Mouse (Mus musculus) cerebellum, adult 2 months (tissue): ENCODE results near the gene App. TPM values are rescaled to one million over a fixed set of nuclear protein-coding genes. Genes with fewer than 3 reads are reported as not detected.
A peak's percentile ranks its signal among the peaks of the same experiment; 100 is the strongest.

Experiments
- DNase-seq, 2 experiments: peaks; one replicate each; pipeline ENCODE4 v3.0.0; 2021
- H3K27ac ChIP-seq: fragments of 200-500 bp; 2 replicates; pipeline ENCODE4 v1.5.1; 2012; ENCODE audit warnings: low read length, control low read depth, inconsistent platforms; ENCODE audit not compliant: insufficient read depth
- H3K27me3 ChIP-seq: fragments of 200-500 bp; 2 replicates; pipeline ENCODE4 v1.6.1; 2012; ENCODE audit warnings: inconsistent platforms, mild to moderate bottlenecking, low read length, moderate library complexity; ENCODE audit not compliant: control insufficient read depth, insufficient read depth
- H3K4me1 ChIP-seq: fragments of 200-500 bp; 2 replicates; pipeline ENCODE4 v1.6.1; 2011; ENCODE audit warnings: low read length; ENCODE audit not compliant: control insufficient read depth, insufficient read depth
- H3K4me3 ChIP-seq: fragments of 200-500 bp; replicated peaks from 2 replicates; pipeline ENCODE3; 2011; ENCODE audit warnings: mild to moderate bottlenecking, low read depth, low read length, control low read depth; ENCODE audit not compliant: insufficient read depth
- CTCF ChIP-seq: fragments of 200-500 bp; IDR thresholded peaks from 2 replicates; pipeline ENCODE4 v1.5.1; 2011; ENCODE audit warnings: low read depth, mild to moderate bottlenecking, control low read depth, low read length, moderate library complexity, borderline replicate concordance; ENCODE audit not compliant: insufficient read depth
- POLR2A ChIP-seq: fragments of 200-500 bp; IDR thresholded peaks from 2 replicates; pipeline ENCODE4 v1.6.1; 2011; ENCODE audit warnings: low read length, control low read depth, borderline replicate concordance; ENCODE audit not compliant: insufficient read depth
- WGBS: fragments of 180-500 bp; shearing (Covaris S2); methylation state at CpG from one replicate; pipeline ENCODE4 v1.1.7; 2018; 5-methylcytosine and 5-hydroxymethylcytosine counted together
- polyA plus RNA-seq: library from polyadenylated mRNA; depleted of rRNA; stranded (reverse); fragments of >200 nt; gene quantifications from 2 replicates; pipeline ENCODE4 v1.2.3, GENCODE M21; 2012

The App gene
- polyA plus RNA-seq, 1 experiment: 1,076 TPM

GRCm38 (mm10) chr16:85128693-85129657 is 44.6 kb downstream of the App start:
- H3K4me1 ChIP-seq: peaks cover 12% of the 10 kb centered on the region; the same call in 1 of the 2 replicates
- H3K27me3 ChIP-seq: no peaks in the 10 kb centered on the region
- WGBS: 56% methylated on average over 13 of the region's 13 CpGs
- no peak overlapping the region for H3K4me3 ChIP-seq
- no peak for TF ChIP-seq CTCF
- no peak for TF ChIP-seq POLR2A
- H3K27ac ChIP-seq: peak overlapping the region; percentile 70
- DNase-seq: peak in 1 of 2 experiments; percentile 18

- DNase-seq: peak; percentile 52 to 60
- Histone ChIP-seq H3K27me3 (no peaks in the 10 kb centered on the region), H3K4me1 (peaks cover 12% of the 10 kb centered on the region; the same call in 1 of the 2 replicates), H3K4me3 (no peak overlapping the region), H3K27ac (peak overlapping the region; percentile 51; the same call in 1 of the 2 replicates)
- TF ChIP-seq POLR2A (no peak), CTCF (no peak)
- WGBS: 2% methylated on average over 5 of the region's 5 CpGs
Observed at GRCm38 (mm10) chr16:85128347-85128664, 45.3 kb downstream of the App start.

- H3K4me3 ChIP-seq: no peak overlapping the region
- TF ChIP-seq POLR2A (no peak), CTCF (no peak)
- peak overlapping the region; percentile 51 for H3K27ac ChIP-seq
- WGBS: 13% methylated on average over 11 of the region's 11 CpGs
- H3K4me1 ChIP-seq: peaks cover 12% of the 10 kb centered on the region; the same call in 1 of the 2 replicates
- no peaks in the 10 kb centered on the region for H3K27me3 ChIP-seq
- DNase-seq: peak; percentile 50 to 72
Observed at GRCm38 (mm10) chr16:85127661-85128346, 45.8 kb downstream of the App start.

- Histone ChIP-seq H3K27ac (no peak overlapping the region), H3K27me3 (no peaks in the 10 kb centered on the region), H3K4me1 (peaks cover 12% of the 10 kb centered on the region; the same call in 1 of the 2 replicates), H3K4me3 (no peak overlapping the region)
- TF ChIP-seq POLR2A: no peak
- TF ChIP-seq CTCF: no peak
- 92% methylated on average over 4 of the region's 4 CpGs for WGBS
- DNase-seq: no peak
Observed at GRCm38 (mm10) chr16:85124649-85125048, 48.9 kb downstream of the App start.

GRCm38 (mm10) chr16:85121983-85122382 is 51.6 kb downstream of the App start:
- H3K4me3 ChIP-seq: no peak overlapping the region
- DNase-seq: no peak
- H3K4me1 ChIP-seq: peaks cover 29% of the 10 kb centered on the region; the same call in 1 of the 2 replicates
- no peak for TF ChIP-seq CTCF
- no peak for TF ChIP-seq POLR2A
- no peaks in the 10 kb centered on the region for H3K27me3 ChIP-seq
- H3K27ac ChIP-seq: no peak overlapping the region
- 76% methylated on average over 5 of the region's 5 CpGs for WGBS

- Histone ChIP-seq H3K4me3 (no peak overlapping the region), H3K4me1 (peaks cover 30% of the 10 kb centered on the region), H3K27me3 (no peaks in the 10 kb centered on the region), H3K27ac (no peak overlapping the region; the same call in 1 of the 2 replicates)
- 56% methylated on average over 6 of the region's 6 CpGs for WGBS
- peak; percentile 55 to 73 for DNase-seq
- TF ChIP-seq CTCF: no peak
- no peak for TF ChIP-seq POLR2A
Observed at GRCm38 (mm10) chr16:85118916-85119315, 54.6 kb downstream of the App start.

- no peak for TF ChIP-seq CTCF
- TF ChIP-seq POLR2A: no peak
- Histone ChIP-seq H3K4me1 (peaks cover 30% of the 10 kb centered on the region), H3K27ac (no peak overlapping the region), H3K27me3 (no peaks in the 10 kb centered on the region), H3K4me3 (no peak overlapping the region)
- 67% methylated on average over 1 of the region's 1 CpGs for WGBS
- no peak for DNase-seq
Observed at GRCm38 (mm10) chr16:85117541-85117940, 56.0 kb downstream of the App start.
